Mouse (Mus musculus) MEL (cell line): ENCODE data around the gene Zg16. TPM values are rescaled to one million over a fixed set of nuclear protein-coding genes. Genes with fewer than 3 reads are reported as not detected.

Source experiments
- DNase-seq: peaks from one replicate; pipeline ENCODE4 v3.0.0; 2011; ENCODE audit warnings: low read depth, low spot score
- H3K27ac ChIP-seq: 2 replicates; pipeline ENCODE4 v1.5.1; 2012; ENCODE audit warnings: low read depth, mild to moderate bottlenecking, control low read depth, low read length, moderate library complexity; ENCODE audit not compliant: control insufficient read depth
- H3K27me3 ChIP-seq, 2 experiments: fragments of 150-350 bp in 1 of 2; sonication (generic) in 1 of 2; 2 replicates each; pipeline ENCODE4 v1.6.1; 2012; ENCODE audit warnings: low read length in 2 of 2, mild to moderate bottlenecking in 2 of 2, improper control_type of control experiment in 1 of 2, moderate library complexity in 1 of 2; ENCODE audit not compliant: insufficient read depth in 2 of 2, control insufficient read depth in 1 of 2
- H3K36me3 ChIP-seq, 2 experiments: 2 replicates each; pipeline ENCODE4 v1.6.1; 2012 to 2014; ENCODE audit warnings: low read length in 2 of 2, improper control_type of control experiment in 1 of 2, inconsistent platforms in 1 of 2, mild to moderate bottlenecking in 1 of 2; ENCODE audit not compliant: insufficient read depth in 2 of 2, control insufficient read depth in 1 of 2
- H3K4me1 ChIP-seq, 2 experiments: fragments of 150-350 bp in 1 of 2; sonication (generic) in 1 of 2; 2 replicates each; pipeline ENCODE4 v1.6.1; 2012; ENCODE audit warnings: low read length in 2 of 2, improper control_type of control experiment in 1 of 2, mild to moderate bottlenecking in 1 of 2; ENCODE audit not compliant: insufficient read depth in 2 of 2, control insufficient read depth in 1 of 2
- H3K4me3 ChIP-seq, 2 experiments: fragments of 150-350 bp in 1 of 2; sonication (generic) in 1 of 2; 2 replicates each; pipeline ENCODE4 v1.5.1; 2012; ENCODE audit warnings: low read depth in 2 of 2, low read length in 2 of 2, mild to moderate bottlenecking in 2 of 2, moderate library complexity in 2 of 2, control low read depth in 1 of 2, improper control_type of control experiment in 1 of 2; ENCODE audit not compliant: control insufficient read depth in 1 of 2, insufficient read depth in 1 of 2
- H3K79me2 ChIP-seq: 2 replicates; pipeline ENCODE4 v1.6.1; 2012; ENCODE audit warnings: mild to moderate bottlenecking, low read length, moderate library complexity; ENCODE audit not compliant: control insufficient read depth, poor library complexity, insufficient read depth
- H3K9ac ChIP-seq: 2 replicates; pipeline ENCODE4 v1.6.1; 2012; ENCODE audit warnings: low read depth, mild to moderate bottlenecking, control low read depth, low read length, moderate library complexity; ENCODE audit not compliant: control insufficient read depth, poor library complexity, severe bottlenecking
- H3K9me3 ChIP-seq: fragments of 150-350 bp; sonication (generic); replicated peaks from 2 replicates; pipeline ENCODE4 v1.6.1; 2012; ENCODE audit warnings: mild to moderate bottlenecking, low read length, improper control_type of control experiment, moderate library complexity; ENCODE audit not compliant: insufficient read depth
- CHD1 ChIP-seq: IDR thresholded peaks from 2 replicates; pipeline ENCODE4 v1.6.1; 2012; ENCODE audit warnings: low read depth, mild to moderate bottlenecking, inconsistent platforms, low read length, improper control_type of control experiment
- CHD2 ChIP-seq: IDR thresholded peaks from 2 replicates; pipeline ENCODE4 v1.6.1; 2011; ENCODE audit warnings: low read length, improper control_type of control experiment
- CTCF ChIP-seq, 3 experiments: IDR thresholded peaks in 2 of 3; conservative IDR thresholded peaks in 1 of 3; 2 replicates each; pipeline ENCODE4 v1.5.1; 2011 to 2012; ENCODE audit warnings: low read length in 3 of 3, low read depth in 2 of 3, mild to moderate bottlenecking in 2 of 3, improper control_type of control experiment in 1 of 3, inconsistent platforms in 1 of 3, mixed read lengths in 1 of 3, moderate library complexity in 1 of 3; ENCODE audit not compliant: control insufficient read depth in 1 of 3, insufficient read depth in 1 of 3, poor library complexity in 1 of 3, severe bottlenecking in 1 of 3
- E2F4 ChIP-seq: IDR thresholded peaks from 2 replicates; pipeline ENCODE4 v1.6.1; 2011; ENCODE audit warnings: low read depth, low read length, improper control_type of control experiment, borderline replicate concordance
- EP300 ChIP-seq, 2 experiments: IDR thresholded peaks; 2 replicates each; pipeline ENCODE4 v1.6.1; 2011; ENCODE audit warnings: improper control_type of control experiment in 2 of 2, low read length in 2 of 2, low read depth in 1 of 2, mild to moderate bottlenecking in 1 of 2
- ETS1 ChIP-seq: IDR thresholded peaks from 2 replicates; pipeline ENCODE4 v1.6.1; 2012; ENCODE audit warnings: low read depth, mild to moderate bottlenecking, inconsistent platforms, low read length, improper control_type of control experiment, moderate library complexity
- JUND ChIP-seq: IDR thresholded peaks from 2 replicates; pipeline ENCODE4 v1.6.1; 2011; ENCODE audit warnings: low read depth, mild to moderate bottlenecking, improper control_type of control experiment, low read length
- MAX ChIP-seq: IDR thresholded peaks from 2 replicates; pipeline ENCODE4 v1.6.1; 2011; ENCODE audit warnings: low read length, improper control_type of control experiment
- MEF2A ChIP-seq: IDR thresholded peaks from 2 replicates; pipeline ENCODE4 v1.6.1; 2014; ENCODE audit warnings: low read depth, mild to moderate bottlenecking, inconsistent platforms, low read length, improper control_type of control experiment; ENCODE audit not compliant: poor library complexity, insufficient replicate concordance, severe bottlenecking; ENCODE audit errors: extremely low read depth
- MYB ChIP-seq: IDR thresholded peaks from 2 replicates; pipeline ENCODE4 v1.6.1; 2011; ENCODE audit warnings: mild to moderate bottlenecking, low read depth, low read length, improper control_type of control experiment
- MYC ChIP-seq: IDR thresholded peaks from 2 replicates; pipeline ENCODE4 v1.6.1; 2011; ENCODE audit warnings: low read depth, mild to moderate bottlenecking, low read length, improper control_type of control experiment, moderate library complexity
- NRF1 ChIP-seq: IDR thresholded peaks from 2 replicates; pipeline ENCODE4 v1.6.1; 2014; ENCODE audit warnings: low read depth, mild to moderate bottlenecking, inconsistent platforms, low read length, improper control_type of control experiment, moderate library complexity; ENCODE audit not compliant: poor library complexity, insufficient read depth, severe bottlenecking
- POLR2AphosphoS2 ChIP-seq: IDR thresholded peaks from 2 replicates; pipeline ENCODE4 v1.6.1; 2011; ENCODE audit warnings: low read length, improper control_type of control experiment
- POLR2AphosphoS5 ChIP-seq: IDR thresholded peaks from 2 replicates; pipeline ENCODE4 v1.6.1; 2012; ENCODE audit warnings: low read depth, borderline replicate concordance, mild to moderate bottlenecking, inconsistent platforms, low read length, moderate library complexity, mixed read lengths
- RCOR1 ChIP-seq: IDR thresholded peaks from 2 replicates; pipeline ENCODE4 v1.6.1; 2012; ENCODE audit warnings: low read depth, mild to moderate bottlenecking, inconsistent platforms, low read length, improper control_type of control experiment
- SMC3 ChIP-seq: IDR thresholded peaks from 2 replicates; pipeline ENCODE4 v1.6.1; 2011; ENCODE audit warnings: low read depth, low read length, improper control_type of control experiment
- TBP ChIP-seq: IDR thresholded peaks from 2 replicates; pipeline ENCODE4 v1.8.0; 2011; ENCODE audit warnings: low read depth, low read length, improper control_type of control experiment
- UBTF ChIP-seq: IDR thresholded peaks from 2 replicates; pipeline ENCODE4 v1.6.1; 2012; ENCODE audit warnings: low read depth, mild to moderate bottlenecking, inconsistent platforms, low read length, improper control_type of control experiment, moderate library complexity, borderline replicate concordance; ENCODE audit not compliant: insufficient read depth
- ZC3H11A ChIP-seq: IDR thresholded peaks from 2 replicates; pipeline ENCODE4 v1.6.1; 2012; ENCODE audit warnings: low read depth, mild to moderate bottlenecking, inconsistent platforms, low read length, improper control_type of control experiment
- ZKSCAN1 ChIP-seq: IDR thresholded peaks from 2 replicates; pipeline ENCODE4 v1.6.1; 2012; ENCODE audit warnings: low read depth, mild to moderate bottlenecking, inconsistent platforms, low read length, improper control_type of control experiment, moderate library complexity
- polyA plus RNA-seq, 2 experiments: library from polyadenylated mRNA; stranded (reverse) in 1 of 2; unstranded in 1 of 2; fragments of >175 nt in 1 of 2; fragments of >200 nt in 1 of 2; gene quantifications; 2 replicates each; pipeline versions ENCODE4 v1.2.1 to v1.2.4; 2012; ENCODE audit warnings: low replicate concordance in 2 of 2, low read depth in 1 of 2; ENCODE audit not compliant: insufficient read length in 2 of 2, insufficient read depth in 1 of 2, missing spikeins in 1 of 2
- total RNA-seq: library from RNA; depleted of rRNA; stranded (reverse); fragments of 300-350 nt; gene quantifications from 2 replicates; pipeline ENCODE4 v1.2.3, GENCODE M21; 2012

Gene Zg16
- total and polyA plus RNA-seq, 3 experiments = 50.4 to 89.3 TPM; not detected in 1

GRCm38 (mm10) chr7:127016486-127016938, 70.6 kb downstream of the Zg16 start (continued):
- TF ChIP-seq ZC3H11A (no peak), MEF2A (no peak), E2F4 (no peak), RCOR1 (no peak), ZKSCAN1 (no peak), UBTF (peak; percentile 72; the same call in 1 of the 2 replicates), EP300 (IDR thresholded peaks at IDR 0.05; ENCODE audit: low read depth in 1 of 2, low read length in 2 of 2) (no peak), ETS1 (no peak), MYB (no peak), CHD2 (no peak)

GRCm38 (mm10) chr7:127016481-127016485, 70.8 kb downstream of the Zg16 start, which contains the start of gene Pagr1b:
TSS of gene Pagr1b (minus strand) at chr7:127016484.
- Histone ChIP-seq H3K4me1 (peaks cover 0 to 10% of the 10 kb centered on the region in 2 experiments; a peak in 3 of 4 replicates), H3K27ac (peak within 1 kb of the TSS; percentile 96), H3K36me3 (peaks cover 0 to 10% of the 10 kb centered on the region in 2 experiments; a peak in 2 of 4 replicates), H3K9ac (peak within 1 kb of the TSS; percentile 99)
- no peak for DNase-seq
- TF ChIP-seq POLR2AphosphoS2 (no peak), MYB (no peak), JUND (no peak), POLR2AphosphoS5 (no peak), CHD1 (no peak), MYC (no peak), CTCF (IDR thresholded peaks at IDR 0.05 in 2 of 3, conservative IDR thresholded peaks at IDR 0.05 in 1 of 3; ENCODE audit: control insufficient read depth in 1 of 3, insufficient read depth in 1 of 3, low read depth in 2 of 3, low read length in 3 of 3, poor library complexity in 1 of 3, severe bottlenecking in 1 of 3) (no peak), MAX (no peak), NRF1 (no peak)
- TF ChIP-seq, all 39 proteins: peak for 0
- H3K9me3 ChIP-seq = no peaks in the 10 kb centered on the region
- H3K79me2 ChIP-seq = peaks cover 36% of the 10 kb centered on the region
- no peaks in the 10 kb centered on the region for H3K27me3 ChIP-seq
- peak within 1 kb of the TSS; percentile 68 to 99 for H3K4me3 ChIP-seq

GRCm38 (mm10) chr7:127016081-127016480, 71.0 kb downstream of the Zg16 start:
- Histone ChIP-seq H3K4me3 (peak overlapping the region; percentile 68 to 99), H3K9ac (peak overlapping the region; percentile 99), H3K36me3 (peaks cover 0 to 10% of the 10 kb centered on the region in 2 experiments; a peak in 2 of 4 replicates), H3K79me2 (peaks cover 36% of the 10 kb centered on the region), H3K4me1 (peaks cover 0 to 12% of the 10 kb centered on the region in 2 experiments; a peak in 3 of 4 replicates), H3K9me3 (no peaks in the 10 kb centered on the region), H3K27ac (peak overlapping the region; percentile 96)
- TF ChIP-seq JUND (no peak), CHD2 (no peak), POLR2AphosphoS5 (no peak), MAX (no peak), EP300 (IDR thresholded peaks at IDR 0.05; ENCODE audit: low read depth in 1 of 2, low read length in 2 of 2) (no peak), TBP (peak; percentile 52), POLR2AphosphoS2 (no peak), SMC3 (no peak), MYC (0 out of 2 replicates have a peak, but pooled peaks have one; percentile 42), RCOR1 (no peak), E2F4 (no peak)
- TF ChIP-seq, all 39 proteins: peak for 2
- H3K27me3 ChIP-seq = no peaks in the 10 kb centered on the region
- DNase-seq = peak; percentile 67
